Mouse (Mus musculus) neural tube, embryonic 14.5 days (tissue): ENCODE measurements around the gene Micall1. TPM values are rescaled to one million over a fixed set of nuclear protein-coding genes. Genes with fewer than 3 reads are reported as not detected.

Experiments
- ATAC-seq: fragments of 200-750 bp; cut with Nextera tagmentation; 2 replicates; pipeline ENCODE4 v1.8.0; 2017; ENCODE audit warnings: low read depth, mild to moderate bottlenecking, moderate TSS enrichment, moderate library complexity
- H3K27ac ChIP-seq: fragments of 300-500 bp; sonication (generic); 2 replicates; pipeline ENCODE4 v1.5.1; 2014; ENCODE audit warnings: low read depth, mild to moderate bottlenecking, control low read depth, low read length, moderate library complexity, mixed read lengths
- H3K27me3 ChIP-seq: fragments of 300-500 bp; sonication (generic); 2 replicates; pipeline ENCODE4 v1.6.1; 2014; ENCODE audit warnings: low read length; ENCODE audit not compliant: control insufficient read depth, insufficient read depth
- H3K36me3 ChIP-seq: fragments of 300-500 bp; sonication (generic); 2 replicates; pipeline ENCODE4 v1.6.1; 2014; ENCODE audit warnings: low read length, mixed read lengths; ENCODE audit not compliant: control insufficient read depth, insufficient read depth
- H3K4me1 ChIP-seq: fragments of 300-500 bp; sonication (generic); 2 replicates; pipeline ENCODE4 v1.6.1; 2014; ENCODE audit warnings: low read length; ENCODE audit not compliant: control insufficient read depth, insufficient read depth
- H3K4me2 ChIP-seq: fragments of 300-500 bp; sonication (generic); 2 replicates; pipeline ENCODE4 v1.6.1; 2014; ENCODE audit warnings: mild to moderate bottlenecking, low read depth, low read length, control low read depth
- H3K4me3 ChIP-seq: fragments of 300-500 bp; sonication (generic); 2 replicates; pipeline ENCODE4 v1.5.1; 2014; ENCODE audit warnings: low read depth, low read length, control low read depth, mixed read lengths
- H3K9ac ChIP-seq: fragments of 300-500 bp; sonication (generic); replicated peaks from 2 replicates; pipeline ENCODE4 v1.6.1; 2014; ENCODE audit warnings: low read depth, mild to moderate bottlenecking, control low read depth, low read length, mixed read lengths
- H3K9me3 ChIP-seq: fragments of 300-500 bp; sonication (generic); 2 replicates; pipeline ENCODE4 v1.6.1; 2016; ENCODE audit warnings: low read length; ENCODE audit not compliant: control insufficient read depth
- WGBS: fragments of 180-500 bp; shearing (Covaris S2); extraction: QIAGEN DNeasy Blood & Tissue Kit; methylation state at CpG from one replicate; pipeline ENCODE4 v1.1.7; 2014; 5-methylcytosine and 5-hydroxymethylcytosine counted together
- polyA plus RNA-seq: library from polyadenylated mRNA; unstranded; fragments of >200 nt; fragmentation: Nextera tagmentation; extraction: Ambion mirVana; gene quantifications from 2 replicates; pipeline ENCODE4 v1.2.1, GENCODE M21; 2014

Gene Micall1
- polyA plus RNA-seq, 1 experiment from 2014 or later: 12.6 TPM

- Histone ChIP-seq H3K36me3 (peaks cover 43% of the 10 kb centered on the region), H3K4me1 (no peaks in the 10 kb centered on the region), H3K4me3 (no peak overlapping the region), H3K27me3 (no peaks in the 10 kb centered on the region), H3K4me2 (no peak overlapping the region), H3K9me3 (no peaks in the 10 kb centered on the region), H3K9ac (no peak overlapping the region), H3K27ac (no peak overlapping the region)
- no peak for ATAC-seq
- WGBS: 35% methylated on average over 4 of the region's 4 CpGs
Observed at GRCm38 (mm10) chr15:79122119-79122518, 13.4 kb downstream of the Micall1 start.

DNA sequence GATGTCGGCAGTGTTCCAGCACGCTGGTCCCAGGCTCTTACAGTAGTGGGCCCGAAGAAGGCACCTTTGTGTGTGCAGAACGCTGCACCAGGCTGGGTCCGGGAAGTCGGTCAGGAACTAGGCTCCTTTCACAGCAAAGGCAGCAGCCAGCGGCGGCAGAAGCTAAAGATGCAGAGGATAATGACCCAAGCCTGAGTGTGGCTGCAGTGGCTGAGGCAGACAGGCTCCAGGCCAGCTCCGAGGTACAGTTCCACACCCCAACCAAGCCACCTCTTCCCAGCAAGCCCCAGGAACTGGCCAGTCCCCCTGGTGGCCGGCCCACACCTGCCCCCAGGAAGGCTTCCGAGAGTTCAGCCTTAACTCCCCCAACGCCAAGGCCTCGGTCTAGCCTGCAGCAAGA lies 13.8 kb downstream of the Micall1 start:
- Histone ChIP-seq H3K36me3 (peaks cover 43% of the 10 kb centered on the region), H3K27ac (no peak overlapping the region), H3K9me3 (no peaks in the 10 kb centered on the region), H3K4me1 (no peaks in the 10 kb centered on the region), H3K4me3 (no peak overlapping the region), H3K27me3 (no peaks in the 10 kb centered on the region), H3K9ac (no peak overlapping the region), H3K4me2 (no peak overlapping the region)
- ATAC-seq: no peak
- 77% methylated on average over 13 of the region's 13 CpGs for WGBS

GRCm38 (mm10) chr15:79123751-79124150 lies 15.1 kb downstream of the Micall1 start:
- Histone ChIP-seq H3K9me3 (no peaks in the 10 kb centered on the region), H3K4me1 (no peaks in the 10 kb centered on the region), H3K27ac (no peak overlapping the region), H3K36me3 (peaks cover 52% of the 10 kb centered on the region), H3K9ac (no peak overlapping the region), H3K4me3 (no peak overlapping the region), H3K4me2 (no peak overlapping the region), H3K27me3 (no peaks in the 10 kb centered on the region)
- ATAC-seq: no peak
- WGBS: 87% methylated on average over 6 of the region's 6 CpGs

DNA sequence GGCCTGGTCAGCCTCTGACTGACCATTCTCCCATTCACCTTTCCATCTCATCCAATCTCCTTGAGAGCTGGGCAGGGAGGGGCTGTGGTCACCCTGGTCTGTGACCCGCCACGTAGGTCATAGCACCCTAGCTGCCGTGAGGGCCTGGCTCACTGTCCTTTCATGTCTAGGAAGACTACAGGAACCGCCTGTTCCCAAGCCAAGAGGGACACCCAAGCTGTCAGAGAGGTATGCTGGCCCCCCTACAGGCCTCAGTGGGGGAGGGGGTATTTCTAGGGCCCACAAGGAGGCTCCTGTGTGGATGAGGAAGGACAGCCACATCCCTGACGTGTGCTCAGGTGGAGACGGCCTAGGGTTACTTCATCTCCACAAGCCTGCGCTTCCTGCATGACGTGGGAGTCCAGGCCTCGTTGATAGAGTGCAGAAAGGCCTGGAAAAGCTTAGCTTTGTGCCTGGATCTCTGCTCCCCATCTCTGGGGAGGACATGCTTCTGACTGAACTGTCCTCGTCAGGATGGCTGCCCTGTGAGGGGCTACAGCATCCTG lies 15.7 kb downstream of the Micall1 start:
- no peak for ATAC-seq
- Histone ChIP-seq H3K27me3 (no peaks in the 10 kb centered on the region), H3K27ac (no peak overlapping the region), H3K9me3 (no peaks in the 10 kb centered on the region), H3K36me3 (peaks cover 54% of the 10 kb centered on the region), H3K9ac (no peak overlapping the region), H3K4me3 (no peak overlapping the region), H3K4me2 (no peak overlapping the region), H3K4me1 (no peaks in the 10 kb centered on the region)
- 87% methylated on average over 10 of the region's 10 CpGs for WGBS

DNA sequence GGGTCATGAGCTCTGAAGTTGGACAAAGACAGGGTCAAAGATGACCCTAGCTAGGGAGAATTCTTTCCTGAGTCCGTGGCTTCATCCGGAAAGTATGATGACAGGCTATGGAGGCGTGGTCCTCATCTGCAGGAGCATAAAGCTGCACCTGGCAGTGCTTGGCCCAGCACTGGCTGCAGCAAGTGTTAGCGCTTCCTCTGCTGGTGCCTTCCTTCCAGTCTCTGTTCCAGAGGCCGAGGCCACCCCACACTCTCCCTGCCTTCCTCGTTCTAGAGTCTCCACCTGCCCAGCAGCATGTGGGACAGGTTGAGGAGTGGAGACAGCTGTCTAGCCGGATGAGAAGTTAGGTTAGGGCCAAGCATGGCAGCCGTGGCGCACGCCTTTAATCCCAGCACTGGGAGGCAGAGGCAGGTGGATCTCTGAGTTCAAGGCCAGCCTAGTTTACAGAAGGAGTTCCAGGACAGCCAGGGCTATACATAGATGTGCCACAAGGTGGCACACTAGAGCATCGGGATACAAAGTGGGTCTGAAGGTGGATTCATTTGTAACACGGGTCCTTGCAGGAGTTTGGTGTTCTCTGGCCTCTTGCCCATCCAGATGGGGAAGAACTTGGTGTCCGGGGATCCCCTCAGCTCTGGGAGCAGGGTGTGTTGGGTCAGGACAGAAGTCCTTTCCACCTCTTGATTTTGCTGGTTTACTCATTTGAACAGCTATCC lies 17.7 kb downstream of the Micall1 start:
- H3K4me1 ChIP-seq: no peaks in the 10 kb centered on the region
- no peak for ATAC-seq
- no peaks in the 10 kb centered on the region for H3K9me3 ChIP-seq
- H3K9ac ChIP-seq: no peak overlapping the region
- H3K4me3 ChIP-seq: no peak overlapping the region
- 86% methylated on average over 13 of the region's 13 CpGs for WGBS
- H3K27ac ChIP-seq: no peak overlapping the region
- no peaks in the 10 kb centered on the region for H3K27me3 ChIP-seq
- H3K36me3 ChIP-seq: peaks cover 74% of the 10 kb centered on the region
- H3K4me2 ChIP-seq: no peak overlapping the region

DNA sequence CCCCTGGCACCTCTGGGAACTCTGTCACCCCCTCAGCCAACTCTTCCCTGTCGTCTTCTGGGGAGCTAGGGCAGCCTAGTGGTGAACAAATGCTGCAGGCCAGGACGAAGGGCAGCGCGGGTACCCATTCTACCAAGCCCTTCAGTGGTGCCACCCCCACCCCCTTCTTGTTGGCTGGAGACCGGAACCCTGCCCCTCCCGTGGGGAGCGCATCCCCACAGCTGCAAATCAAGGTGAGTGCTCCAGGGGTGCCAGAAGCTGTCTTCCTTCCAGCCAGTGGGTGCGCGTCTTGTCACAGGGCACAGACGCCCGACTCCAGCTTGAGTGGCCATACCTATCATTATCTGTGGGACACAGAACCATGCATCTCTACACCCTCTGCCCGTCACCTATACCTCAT lies 18.4 kb downstream of the Micall1 start:
- H3K27me3 ChIP-seq: no peaks in the 10 kb centered on the region
- H3K9ac ChIP-seq: no peak overlapping the region
- H3K4me1 ChIP-seq: no peaks in the 10 kb centered on the region
- H3K36me3 ChIP-seq: peaks cover 79% of the 10 kb centered on the region
- 96% methylated on average over 12 of the region's 12 CpGs for WGBS
- H3K4me2 ChIP-seq: no peak overlapping the region
- no peak for ATAC-seq
- H3K27ac ChIP-seq: no peak overlapping the region
- H3K4me3 ChIP-seq: no peak overlapping the region
- H3K9me3 ChIP-seq: no peaks in the 10 kb centered on the region

GRCm38 (mm10) chr15:79128208-79128607 lies 19.5 kb downstream of the Micall1 start:
- Histone ChIP-seq H3K4me1 (no peaks in the 10 kb centered on the region), H3K27ac (no peak overlapping the region), H3K4me2 (no peak overlapping the region), H3K9me3 (no peaks in the 10 kb centered on the region), H3K36me3 (peaks cover 81% of the 10 kb centered on the region), H3K27me3 (no peaks in the 10 kb centered on the region), H3K9ac (no peak overlapping the region), H3K4me3 (no peak overlapping the region)
- no peak for ATAC-seq
- 93% methylated on average over 5 of the region's 5 CpGs for WGBS

- H3K36me3 ChIP-seq: peaks cover 84% of the 10 kb centered on the region
- H3K27me3 ChIP-seq: no peaks in the 10 kb centered on the region
- H3K9me3 ChIP-seq: no peaks in the 10 kb centered on the region
- 84% methylated on average over 7 of the region's 7 CpGs for WGBS
- H3K4me3 ChIP-seq: no peak overlapping the region
- H3K4me1 ChIP-seq: no peaks in the 10 kb centered on the region
- H3K27ac ChIP-seq: no peak overlapping the region
- no peak overlapping the region for H3K9ac ChIP-seq
- ATAC-seq: no peak
- no peak overlapping the region for H3K4me2 ChIP-seq
Observed at GRCm38 (mm10) chr15:79129311-79129710, 20.6 kb downstream of the Micall1 start.

DNA sequence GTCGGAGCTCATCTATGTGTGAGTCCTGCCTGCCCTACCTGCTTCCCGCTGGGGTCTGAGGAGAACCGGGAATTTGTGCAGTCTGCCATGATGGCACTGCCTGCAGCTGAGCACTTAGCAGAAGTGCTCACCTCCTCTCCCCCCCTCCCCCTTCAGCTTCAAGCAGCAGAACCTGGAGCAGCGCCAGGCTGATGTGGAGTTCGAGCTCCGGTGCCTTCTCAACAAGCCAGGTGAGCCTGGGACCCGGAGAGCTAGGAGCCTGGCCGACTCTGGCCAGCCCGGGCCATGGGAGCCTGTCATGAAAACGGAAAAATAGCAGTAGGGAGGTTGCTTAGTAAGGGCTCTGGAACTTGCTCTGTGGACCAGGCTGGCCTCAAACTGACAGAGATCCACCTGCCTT lies 22.1 kb downstream of the Micall1 start:
- 88% methylated on average over 10 of the region's 10 CpGs for WGBS

More for the DNA sequence above, 22.1 kb downstream of the Micall1 start:
- H3K4me1 ChIP-seq: no peaks in the 10 kb centered on the region
- no peak overlapping the region for H3K9ac ChIP-seq
- H3K4me3 ChIP-seq: no peak overlapping the region
- no peaks in the 10 kb centered on the region for H3K27me3 ChIP-seq
- H3K4me2 ChIP-seq: no peak overlapping the region
- no peak for ATAC-seq
- H3K36me3 ChIP-seq: peaks cover 71% of the 10 kb centered on the region
- no peaks in the 10 kb centered on the region for H3K9me3 ChIP-seq
- no peak overlapping the region for H3K27ac ChIP-seq
